Mouse (Mus musculus): Measurements from ENCODE around the gene AU022252.

The AU022252 gene

DNA sequence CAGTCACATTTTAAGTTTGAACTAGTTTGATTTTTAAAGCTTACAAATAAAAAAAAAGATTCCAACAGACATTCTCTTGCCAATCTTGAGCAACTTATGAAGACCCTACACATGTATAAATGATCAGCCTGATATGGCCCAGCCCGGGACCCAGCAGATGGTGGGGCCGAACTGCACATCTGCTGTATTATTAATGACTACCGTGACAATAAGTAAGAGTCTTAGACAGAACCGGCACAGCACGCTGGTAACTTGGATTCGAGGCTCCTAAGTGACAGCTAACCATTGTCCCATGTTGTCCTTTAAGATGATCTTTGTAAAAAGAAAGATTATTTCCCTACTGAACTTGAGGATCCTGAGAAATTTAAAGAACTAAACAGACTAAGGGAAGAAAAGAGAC lies 43.1 kb downstream of the AU022252 start:
- DNase-seq (ENCODE audit: extremely low read depth, low read depth): no peak

DNA sequence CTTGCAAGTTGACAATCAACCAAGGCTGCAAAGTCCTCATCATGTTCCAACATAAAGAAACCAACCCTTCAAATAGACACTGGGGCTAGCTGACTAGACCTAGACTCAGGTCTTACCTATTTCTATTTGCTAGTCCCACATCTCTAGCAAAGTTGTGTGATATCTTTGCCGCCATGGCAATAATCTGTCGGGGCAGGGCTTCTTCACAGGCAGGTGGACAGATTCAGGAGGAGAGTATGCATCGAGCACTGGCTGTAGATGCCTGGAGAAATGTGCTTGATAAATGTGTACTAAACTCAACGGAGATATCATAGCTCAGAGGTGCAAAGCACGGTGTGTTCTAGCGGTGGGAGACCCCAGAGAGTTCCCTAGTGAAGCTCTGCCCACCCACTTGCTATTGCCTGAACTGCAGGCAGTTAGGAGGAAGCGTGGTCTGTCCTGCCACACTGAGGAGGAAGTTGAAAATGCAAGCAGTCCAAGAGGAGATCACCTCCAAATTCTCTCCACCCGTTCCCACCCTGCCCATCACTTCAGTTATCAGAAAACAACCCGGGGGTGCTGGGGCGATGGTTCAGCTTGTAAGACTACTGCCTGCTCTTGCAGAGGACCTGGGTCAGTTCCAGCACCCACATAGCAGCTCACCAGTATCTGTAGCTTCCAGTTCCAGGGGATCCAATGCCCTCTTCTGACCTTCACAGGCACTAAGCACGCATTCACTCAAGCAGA lies 44.3 kb downstream of the AU022252 start:
- peak; percentile 87 for DNase-seq (ENCODE audit: extremely low read depth, low read depth)

DNA sequence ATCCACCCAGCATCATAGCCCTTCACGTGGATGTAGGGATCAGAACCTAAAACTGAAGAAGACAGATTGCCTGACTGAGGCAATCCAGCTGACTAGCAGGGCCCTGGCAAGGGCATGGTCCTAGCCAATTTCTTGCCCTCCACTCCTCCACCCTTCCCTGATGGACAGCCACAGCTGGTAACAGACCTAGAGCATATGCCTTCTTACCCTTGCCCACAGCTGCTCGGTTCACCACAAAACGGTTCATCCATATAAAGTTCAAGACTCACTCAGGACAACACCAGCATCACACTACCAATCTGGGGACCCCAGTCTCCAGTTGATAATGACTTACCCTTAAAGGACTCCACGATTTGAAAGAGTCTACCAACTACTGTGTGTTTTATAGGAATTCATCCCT lies 46.7 kb downstream of the AU022252 start:
- DNase-seq (ENCODE audit: extremely low read depth, low read depth): no peak

DNA sequence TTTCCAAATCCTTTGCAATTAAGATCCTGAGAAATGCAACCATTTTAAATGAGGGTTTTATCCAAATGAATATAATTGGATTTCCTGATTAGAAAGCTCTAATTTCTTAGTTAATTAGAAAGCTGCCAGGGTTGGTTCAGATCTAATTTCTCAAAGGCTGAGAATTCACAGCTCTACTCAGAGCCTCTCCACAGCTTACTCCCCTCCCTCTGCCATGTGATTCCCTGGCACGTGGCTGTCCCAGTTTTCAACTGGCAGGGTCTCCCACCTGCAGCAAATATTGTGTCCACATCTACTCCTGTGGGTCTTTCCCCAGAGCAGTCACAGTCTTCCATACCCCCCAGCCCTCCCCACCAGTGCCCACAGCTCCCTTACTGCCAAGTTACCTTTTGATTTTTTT lies 49.0 kb downstream of the AU022252 start:
- no peak for DNase-seq (ENCODE audit: extremely low read depth, low read depth)

DNA sequence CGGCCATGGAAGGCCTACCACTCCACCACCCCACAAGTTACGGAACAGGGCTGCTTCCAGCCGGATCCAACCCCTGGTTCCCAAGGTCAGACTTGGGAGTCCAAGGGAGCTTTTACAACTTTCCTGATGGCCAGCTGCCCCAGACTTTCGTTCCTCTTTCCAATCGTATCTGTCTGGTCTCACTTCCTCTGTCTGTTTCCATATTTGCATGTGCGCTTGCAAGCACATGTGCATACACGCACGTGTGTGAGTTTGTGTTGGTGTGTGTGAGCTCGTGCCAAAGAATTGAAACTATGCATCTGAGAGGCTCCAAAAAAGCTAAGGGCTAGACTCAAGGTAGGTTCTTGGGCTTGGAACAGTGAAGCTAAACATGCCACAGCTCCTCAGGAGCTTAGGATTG lies 51.1 kb downstream of the AU022252 start:
- DNase-seq (ENCODE audit: extremely low read depth, low read depth): no peak

DNA sequence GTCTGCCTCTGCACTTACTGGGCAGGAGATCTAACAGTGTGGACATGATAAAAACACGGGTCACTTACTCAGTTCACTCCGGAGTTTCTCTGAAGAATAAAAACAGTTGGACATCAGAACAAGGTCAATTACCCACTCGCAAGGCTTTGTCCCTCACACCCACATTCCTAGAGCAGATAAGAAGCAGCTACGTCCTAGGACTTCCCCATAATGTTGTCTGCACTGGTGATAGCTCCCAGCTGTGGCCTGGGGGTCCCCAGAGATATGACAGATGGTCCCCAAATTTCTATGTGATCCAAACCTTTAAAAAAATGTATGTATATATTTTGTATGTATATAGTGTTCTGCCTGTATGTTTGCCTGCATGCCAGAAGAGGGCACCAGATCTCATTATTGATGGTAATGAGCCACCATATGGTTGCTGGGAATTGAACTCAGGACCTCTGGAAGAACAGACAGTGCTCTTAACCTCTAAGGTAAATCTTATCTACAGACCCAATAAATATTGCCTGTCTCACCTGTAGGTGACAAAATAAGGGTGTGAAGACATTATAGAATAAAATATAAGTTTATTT lies 52.3 kb downstream of the AU022252 start:
- peak; percentile 49 for DNase-seq (ENCODE audit: extremely low read depth, low read depth)

DNA sequence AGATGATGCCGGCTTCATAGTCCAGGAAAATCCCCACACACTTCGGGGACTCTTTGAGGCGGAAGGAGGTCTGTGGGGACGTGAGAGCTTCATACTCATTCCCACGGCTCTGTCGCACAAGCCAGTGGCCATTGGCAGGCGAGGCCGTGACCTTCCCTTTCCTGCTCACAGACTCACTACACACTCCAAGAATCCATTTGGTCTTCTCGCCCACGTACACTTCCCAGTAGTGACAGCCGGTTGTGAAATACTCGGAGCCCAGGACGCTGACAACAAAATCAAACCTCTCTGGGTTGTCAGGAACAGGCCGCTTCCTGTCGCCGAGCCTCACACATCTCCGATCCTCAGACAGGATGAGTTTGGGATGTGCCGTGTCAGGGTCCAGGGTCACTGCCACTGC lies 54.2 kb downstream of the AU022252 start:
- DNase-seq (ENCODE audit: extremely low read depth, low read depth): no peak

DNA sequence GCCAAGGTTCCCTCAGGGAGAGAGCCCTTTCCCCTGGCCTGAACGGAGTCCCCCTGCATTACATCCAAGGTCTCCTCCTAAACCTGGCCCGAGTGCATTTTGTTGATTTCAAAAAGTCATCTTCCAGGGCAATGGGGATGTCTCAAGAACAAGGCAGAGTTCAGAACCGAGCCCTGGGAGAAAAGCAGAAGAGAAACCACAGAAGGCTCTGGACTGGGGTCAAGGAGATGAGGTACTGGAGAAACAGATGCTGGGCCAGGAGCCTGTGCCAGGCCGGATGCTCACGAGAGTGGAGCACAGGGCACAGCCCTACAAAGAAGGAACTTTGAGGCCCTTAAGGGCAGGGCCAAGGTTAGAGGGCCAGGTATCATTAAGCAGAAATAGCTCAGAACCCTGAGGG lies 54.8 kb downstream of the AU022252 start:
- no peak for DNase-seq (ENCODE audit: extremely low read depth, low read depth)

DNA sequence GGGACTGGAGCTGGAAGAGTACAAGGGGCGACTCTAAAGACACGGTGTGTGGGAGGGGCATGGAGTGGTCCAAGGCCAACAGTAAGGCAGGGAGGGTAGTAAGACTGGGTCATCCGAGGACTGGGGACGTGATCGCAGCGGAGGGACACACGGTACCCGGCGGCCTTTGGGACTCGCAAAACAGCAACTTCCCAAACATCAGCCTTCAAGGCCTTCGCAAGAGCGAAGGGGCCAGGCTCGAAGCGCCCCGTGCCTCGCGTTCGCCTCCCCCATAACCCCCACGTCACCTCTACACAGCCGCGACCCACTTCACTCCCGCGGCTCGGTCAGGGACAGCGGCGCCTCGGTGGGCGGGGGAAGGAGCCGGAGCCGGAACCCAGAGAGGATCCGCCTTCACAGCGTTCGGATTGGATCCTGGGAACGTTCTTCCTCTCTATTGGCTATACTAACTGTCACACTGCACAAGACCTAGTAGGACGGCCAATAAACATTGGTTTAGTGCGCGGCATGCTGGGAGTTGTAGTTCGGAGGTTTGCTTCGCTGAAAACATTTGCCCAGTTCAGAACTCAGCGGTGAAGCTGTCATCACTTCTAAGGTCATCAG lies 58.6 kb downstream of the AU022252 start, which contains the start of gene Zfp691:
Zfp691 (minus strand) TSS at position 345 of the 603 bp plus-strand sequence.
- peak; percentile 97 for DNase-seq (ENCODE audit: extremely low read depth, low read depth)

DNA sequence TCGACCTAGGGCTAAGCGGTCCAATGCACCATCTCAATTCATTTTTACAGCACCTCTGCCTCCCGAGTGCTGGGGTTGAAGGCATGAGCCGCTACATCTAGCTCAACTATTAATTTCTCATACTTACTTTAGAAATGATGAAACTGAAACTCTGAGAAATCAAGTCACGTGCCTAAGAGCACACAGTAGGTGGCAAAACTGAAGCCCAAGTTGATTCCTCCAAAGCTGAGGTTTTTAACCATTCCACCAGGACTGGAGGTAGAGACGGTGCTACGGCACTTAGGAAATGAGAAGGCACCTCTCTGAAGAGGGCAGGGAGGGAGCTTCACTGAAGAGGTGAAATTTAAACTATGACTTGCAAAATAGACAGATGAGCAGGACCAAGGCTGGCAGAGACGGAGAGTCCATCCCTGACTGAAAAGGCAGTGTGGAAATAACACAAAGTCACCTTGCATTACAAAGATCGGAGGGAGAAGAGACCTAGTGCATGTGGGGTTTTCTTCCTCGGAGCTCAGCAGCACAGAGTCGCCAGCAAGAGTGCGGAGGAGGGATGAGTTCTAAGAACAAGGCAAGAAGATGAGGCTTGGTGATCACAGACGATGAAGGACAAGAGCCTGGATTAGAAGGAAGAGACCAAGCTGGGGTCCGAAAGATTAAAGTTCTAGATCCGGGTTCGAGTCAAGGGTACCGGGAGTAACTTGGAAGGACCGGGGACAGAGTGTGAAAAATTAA lies 59.4 kb downstream of the AU022252 start:
- no peak for DNase-seq (ENCODE audit: extremely low read depth, low read depth)

DNA sequence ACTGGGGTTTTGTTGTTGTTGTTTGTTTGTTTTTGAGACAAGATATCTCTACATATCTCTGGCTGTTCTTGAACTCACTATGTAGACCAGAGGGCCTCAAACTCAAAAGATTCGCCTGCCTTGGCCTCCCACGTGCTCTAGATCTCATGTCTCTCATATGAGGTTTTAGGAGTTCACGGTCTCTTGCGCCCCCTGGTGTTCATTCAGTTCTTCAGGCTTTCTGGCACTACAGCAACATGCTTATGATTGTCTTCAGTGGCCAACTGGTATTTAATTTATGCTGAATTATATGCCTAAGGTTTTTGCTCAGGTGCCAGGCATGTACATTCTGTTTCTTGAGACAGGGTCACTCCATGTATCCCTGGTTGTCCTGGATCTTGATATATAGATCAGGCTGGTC lies 64.8 kb downstream of the AU022252 start:
- peak; percentile 81 for DNase-seq (ENCODE audit: extremely low read depth, low read depth)

DNA sequence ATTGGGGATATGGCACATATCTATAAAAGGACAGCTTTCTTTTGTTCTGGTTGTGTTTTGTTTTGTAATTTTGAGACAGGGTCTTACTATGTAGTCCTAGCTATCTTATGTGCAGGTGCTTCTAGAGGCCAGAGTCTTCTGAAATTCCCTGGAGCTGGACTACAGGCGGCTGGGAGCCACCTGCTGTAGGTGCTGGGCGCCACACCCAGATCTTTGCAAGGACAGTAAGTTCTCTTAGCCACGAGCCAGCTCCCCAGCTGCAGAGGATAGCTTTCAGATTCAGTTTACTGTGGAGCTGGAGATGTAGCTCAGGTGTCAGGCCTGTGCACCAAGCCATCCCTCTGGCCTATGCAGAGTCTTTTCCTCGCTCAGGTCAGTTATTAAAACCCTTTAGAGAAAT lies 65.4 kb downstream of the AU022252 start:
- DNase-seq (ENCODE audit: extremely low read depth, low read depth): no peak

DNA sequence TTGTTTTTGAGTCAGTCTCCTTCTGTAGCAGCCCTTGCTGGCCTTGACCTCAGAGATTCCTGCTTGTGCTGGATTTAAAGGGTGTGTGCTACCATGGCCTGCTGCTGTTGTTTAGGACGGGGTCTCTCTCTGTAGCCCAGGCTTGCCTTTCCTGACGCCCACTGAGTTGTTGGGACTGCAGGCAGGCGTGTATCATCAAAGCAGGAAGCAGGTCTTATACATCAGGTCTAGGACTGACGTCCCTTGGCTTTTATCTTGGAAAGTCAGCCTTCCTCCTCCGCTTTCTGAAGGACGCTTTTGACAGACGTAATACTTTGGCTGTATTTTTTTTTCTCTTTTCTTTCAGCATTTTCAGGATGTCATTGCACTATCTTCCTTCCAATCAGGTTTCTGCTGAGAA lies 66.6 kb downstream of the AU022252 start:
- peak; percentile 71 for DNase-seq (ENCODE audit: extremely low read depth, low read depth)

DNA sequence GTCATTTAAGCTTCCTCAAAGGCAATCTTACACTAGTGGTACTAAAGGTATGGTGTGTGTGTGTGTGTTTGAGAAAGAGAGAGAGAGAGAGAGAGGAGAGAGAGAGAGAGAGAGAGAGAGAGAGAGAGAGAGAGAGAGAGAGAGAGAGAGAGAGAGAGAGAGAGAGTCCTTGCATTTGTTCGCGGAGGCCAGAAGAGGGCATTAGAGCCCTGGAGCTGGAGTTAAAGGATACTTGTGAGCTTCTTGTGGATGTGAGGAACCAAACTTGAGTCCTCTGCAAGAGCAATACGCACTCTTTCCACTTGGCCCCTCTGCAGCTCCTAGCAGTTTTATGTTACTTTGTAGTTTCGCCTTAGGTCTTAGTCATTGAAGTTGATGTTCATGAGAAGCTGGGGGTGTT lies 69.5 kb downstream of the AU022252 start:
- peak; percentile 39 for DNase-seq (ENCODE audit: extremely low read depth, low read depth)

DNA sequence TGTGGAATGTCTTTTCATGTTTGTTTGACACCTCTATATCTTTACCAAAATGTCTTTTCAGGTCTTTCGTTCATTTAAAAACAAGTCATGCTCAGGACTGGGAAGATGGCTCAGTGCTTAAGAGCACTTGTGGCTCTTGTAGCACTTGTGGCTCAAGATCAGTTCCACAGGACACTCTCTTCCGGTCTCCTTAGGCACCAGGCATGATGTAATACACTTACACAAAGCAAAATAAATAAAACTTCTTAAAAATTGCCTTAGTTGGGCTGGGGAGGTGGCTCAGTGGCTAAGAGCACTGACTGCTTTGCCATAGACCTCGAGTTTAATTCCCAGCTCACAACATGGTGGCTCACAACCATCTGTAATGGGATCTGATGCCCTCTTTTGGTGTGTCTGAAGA lies 71.2 kb downstream of the AU022252 start:
- no peak for DNase-seq (ENCODE audit: extremely low read depth, low read depth)

DNA sequence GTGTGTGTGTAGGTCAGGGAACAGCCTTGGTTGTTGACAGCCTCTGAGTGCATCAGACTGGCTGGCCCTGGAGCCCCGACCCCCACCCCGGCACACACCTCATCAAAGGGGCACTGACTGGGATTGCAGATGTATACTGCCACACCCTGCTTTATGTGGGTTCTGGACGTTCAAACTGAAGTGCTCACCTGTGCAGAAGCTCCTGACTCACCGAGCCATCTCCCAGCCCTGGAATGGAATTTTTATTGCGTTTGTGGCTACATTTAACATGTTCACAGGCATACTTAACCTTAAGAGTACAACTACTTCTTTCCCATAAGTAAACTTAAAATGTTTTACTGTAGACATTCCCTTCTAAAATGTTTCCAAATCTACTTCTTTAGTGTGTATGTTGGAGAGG lies 74.6 kb downstream of the AU022252 start:
- no peak for DNase-seq (ENCODE audit: extremely low read depth, low read depth)

DNA sequence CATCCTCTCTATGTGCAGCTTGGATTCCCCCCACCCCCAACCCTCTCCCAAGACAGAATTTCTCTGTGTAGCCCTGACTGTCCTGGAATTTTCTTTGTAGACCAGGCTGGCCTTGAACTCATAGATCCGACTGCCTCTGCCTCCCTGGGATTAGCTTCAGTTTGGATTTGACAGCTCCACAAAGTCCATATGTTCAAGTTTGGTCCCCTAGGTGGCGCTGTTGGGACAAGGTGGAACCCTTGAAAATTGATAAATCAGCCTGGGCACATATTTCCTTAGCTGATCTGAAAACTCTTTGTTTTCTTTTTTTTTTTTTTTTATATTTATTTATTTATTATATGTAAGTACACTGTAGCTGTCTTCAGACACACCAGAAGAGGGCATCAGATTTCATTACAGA lies 75.3 kb downstream of the AU022252 start:
- DNase-seq (ENCODE audit: extremely low read depth, low read depth): peak; percentile 49

All from MEL-GATA-1-ER (cell line).